Mouse (Mus musculus) lung, postnatal 4 days (tissue): ENCODE results near the gene D11Wsu47e.
"Not testable (repeated sequence)": the region's sequence is repeated elsewhere in the genome, so short reads cannot be mapped to it uniquely, and the experiment has no call there.

Source experiments
- DNase-seq, 2 experiments: peaks; one replicate each; pipeline ENCODE4 v3.0.0; 2021

Gene D11Wsu47e

GRCm38 (mm10) chr11:113683957-113684706, at the start of gene D11Wsu47e, which contains the start of gene Fam104a:
TSS of gene D11Wsu47e (plus strand) at chr11:113684412.
TSS of gene Fam104a (minus strand) at chr11:113684155.
- DNase-seq = peak; percentile 95 to 98

DNA sequence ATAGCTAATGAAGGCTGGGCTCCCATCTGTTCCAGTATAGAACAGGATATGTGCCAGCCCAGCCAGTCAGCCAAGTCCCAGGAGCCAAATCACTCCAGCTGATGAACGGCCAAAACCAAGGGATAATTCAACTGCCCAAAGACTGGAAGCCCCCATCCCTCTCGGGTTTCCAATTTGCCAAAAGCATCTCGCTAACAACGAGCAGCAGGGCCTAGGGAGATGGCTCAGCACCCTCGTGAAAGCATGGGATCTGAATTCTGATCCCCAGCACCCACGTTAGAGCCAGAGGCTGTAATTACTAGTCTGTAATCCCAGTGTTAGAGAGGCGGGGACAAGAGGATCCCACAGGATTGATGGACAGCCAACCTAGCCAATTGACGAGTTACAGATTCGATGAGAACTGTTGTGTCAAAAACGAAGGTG, 49.5 kb upstream of the D11Wsu47e start:
- DNase-seq = no peak

GRCm38 (mm10) chr11:113638680-113639079, 45.5 kb upstream of the D11Wsu47e start:
- DNase-seq = no peak

DNA sequence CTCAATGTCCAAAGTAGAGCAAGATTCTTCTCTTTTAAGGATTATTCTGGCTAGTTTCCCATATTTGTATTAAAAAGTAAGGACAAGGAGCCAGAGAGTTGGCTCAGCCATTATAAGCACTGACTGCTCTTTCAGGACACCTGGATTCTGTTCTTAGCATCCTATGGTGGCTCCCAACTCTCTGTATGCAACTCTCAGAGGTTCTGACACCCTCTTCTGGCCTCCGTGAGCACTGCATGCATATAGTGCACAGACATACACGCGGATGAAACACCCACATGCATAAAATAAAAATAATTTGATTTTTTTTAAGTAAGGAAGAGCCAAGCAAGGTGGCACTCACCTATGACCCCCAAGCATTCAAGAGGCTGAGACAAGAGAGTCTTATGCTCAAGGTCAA, 39.0 kb upstream of the D11Wsu47e start:
- no peak for DNase-seq

- DNase-seq = peak; percentile 79 to 88
Observed at GRCm38 (mm10) chr11:113648152-113648551, 36.1 kb upstream of the D11Wsu47e start.

DNA sequence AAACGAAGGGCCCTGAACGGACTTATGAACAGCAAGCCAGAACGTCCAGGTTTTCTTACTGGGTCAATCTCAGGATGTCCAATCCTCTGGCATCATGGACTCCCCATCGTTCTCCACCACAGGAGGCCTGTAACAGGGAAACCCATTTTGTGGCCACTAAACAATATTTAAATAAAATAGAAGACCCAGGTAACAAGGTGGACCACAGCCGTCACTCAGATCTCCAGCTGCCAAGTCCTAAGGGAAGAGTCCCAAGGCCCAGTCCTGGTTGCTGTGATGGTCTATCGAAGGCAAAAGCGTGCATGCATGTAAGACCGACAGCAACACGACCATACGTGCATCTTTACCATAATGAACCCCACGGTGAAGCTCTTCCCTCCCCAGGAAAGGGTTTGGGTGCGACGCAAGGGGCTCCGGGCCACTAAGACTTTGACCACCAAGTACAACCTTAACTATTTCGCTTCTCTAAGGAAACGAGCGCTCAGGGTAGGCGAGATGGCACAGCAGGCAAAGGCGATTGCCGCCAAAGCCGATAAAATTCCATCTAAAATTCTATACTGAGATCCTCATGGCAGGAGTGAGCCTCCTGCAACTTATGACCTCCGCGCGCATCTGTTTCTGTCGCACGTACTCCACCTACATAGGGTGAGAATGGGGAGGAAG, 35.4 kb upstream of the D11Wsu47e start, which contains the start of gene Cog1:
Gene Cog1 (plus strand): TSS at position 480 of the 663 bp plus-strand sequence.
- no peak for DNase-seq

DNA sequence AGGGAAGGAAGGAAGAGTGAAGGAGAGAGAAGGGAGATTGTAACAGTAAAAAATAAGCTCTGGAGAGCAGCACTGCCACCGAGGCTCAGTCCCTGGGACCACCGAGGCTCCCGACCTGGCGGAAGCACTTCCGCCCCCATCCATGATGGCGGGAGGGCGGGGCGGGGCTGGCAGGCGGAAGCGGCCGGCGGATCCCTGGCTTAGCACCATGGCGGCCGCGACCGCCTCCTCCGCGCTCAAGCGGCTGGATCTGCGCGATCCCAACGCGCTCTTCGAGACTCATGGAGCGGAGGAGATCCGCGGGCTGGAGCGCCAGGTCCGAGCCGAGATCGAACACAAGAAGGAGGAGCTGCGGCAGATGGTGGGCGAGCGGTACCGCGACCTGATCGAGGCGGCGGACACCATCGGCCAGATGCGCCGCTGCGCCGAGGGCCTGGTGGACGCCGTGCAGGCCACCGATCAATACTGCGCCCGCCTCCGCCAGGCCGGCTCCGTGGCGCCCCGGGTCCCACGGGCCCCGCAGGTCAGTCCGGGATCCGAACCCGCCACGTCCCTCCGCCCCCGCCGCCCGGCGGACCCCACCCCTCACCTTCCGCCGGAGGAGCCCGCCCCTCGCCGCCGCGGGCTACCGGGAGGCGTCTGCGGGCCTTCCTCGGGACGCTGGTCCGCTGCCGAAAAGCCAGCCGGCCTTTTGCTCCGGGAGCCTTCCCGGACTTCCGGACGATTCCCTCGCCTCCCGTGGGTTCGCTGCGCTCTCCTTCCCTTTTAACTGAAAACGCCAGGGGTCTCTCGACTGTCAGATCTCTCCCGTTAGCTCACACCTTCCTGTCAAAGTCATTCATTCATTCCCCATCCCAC, 34.6 kb upstream of the D11Wsu47e start, which contains the start of gene Slc39a11:
Gene Slc39a11 (minus strand): TSS at position 727 of the 858 bp plus-strand sequence.
- peak; percentile 79 to 81 for DNase-seq

GRCm38 (mm10) chr11:113651206-113651906, 32.9 kb upstream of the D11Wsu47e start:
- no peak for DNase-seq

GRCm38 (mm10) chr11:113651907-113652273, 32.3 kb upstream of the D11Wsu47e start:
- peak; percentile 64 to 66 for DNase-seq

- DNase-seq = no peak
Observed at GRCm38 (mm10) chr11:113652516-113652915, 31.7 kb upstream of the D11Wsu47e start.

GRCm38 (mm10) chr11:113654105-113654504, 30.1 kb upstream of the D11Wsu47e start:
- no peak for DNase-seq

- no peak for DNase-seq
Observed at GRCm38 (mm10) chr11:113654561-113655270, 29.5 kb upstream of the D11Wsu47e start.

GRCm38 (mm10) chr11:113656511-113656932, 27.7 kb upstream of the D11Wsu47e start:
- DNase-seq = no peak

- DNase-seq = no peak
Observed at GRCm38 (mm10) chr11:113657221-113657620, 27.0 kb upstream of the D11Wsu47e start.

DNA sequence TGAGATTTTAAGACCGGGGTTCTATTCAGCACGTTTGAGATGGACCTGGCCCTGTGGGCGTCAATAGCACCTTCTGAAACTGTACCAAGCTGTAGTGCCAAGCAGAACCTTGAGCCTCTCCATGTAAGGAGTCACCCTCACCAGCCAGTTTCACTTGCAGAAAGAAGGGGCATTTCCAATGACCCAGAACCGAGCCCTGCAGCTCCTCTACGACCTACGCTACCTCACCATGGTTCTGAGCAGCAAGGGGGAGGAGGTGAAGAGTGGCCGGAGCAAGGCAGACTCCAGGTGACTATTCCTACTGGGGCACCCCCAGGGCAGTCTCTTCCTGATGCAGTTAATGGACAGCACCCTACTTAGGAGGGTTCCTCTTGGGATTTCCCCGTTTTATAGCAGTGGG, 25.9 kb upstream of the D11Wsu47e start:
- DNase-seq = no peak

- DNase-seq = no peak
Observed at GRCm38 (mm10) chr11:113658763-113659162, 25.4 kb upstream of the D11Wsu47e start.

DNA sequence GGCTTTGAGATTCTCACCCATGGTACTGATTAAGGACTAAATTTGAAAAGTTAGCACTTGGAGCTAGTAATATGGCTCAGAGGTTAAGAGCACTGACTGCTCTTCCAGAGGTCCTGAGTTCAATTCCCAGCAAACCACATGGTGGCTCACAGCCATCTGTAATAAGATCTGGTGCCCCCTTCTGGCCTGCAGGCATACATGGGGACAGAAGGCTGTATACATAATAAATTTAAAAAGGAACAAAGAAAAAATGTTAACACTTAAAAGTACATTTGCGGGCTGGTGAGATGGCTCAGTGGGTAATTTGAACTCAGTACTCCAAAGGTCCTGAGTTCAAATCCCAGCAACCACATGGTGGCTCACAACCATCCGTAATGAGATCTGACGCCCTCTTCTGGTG, 24.0 kb upstream of the D11Wsu47e start:
- not testable (repeated sequence) for DNase-seq

DNA sequence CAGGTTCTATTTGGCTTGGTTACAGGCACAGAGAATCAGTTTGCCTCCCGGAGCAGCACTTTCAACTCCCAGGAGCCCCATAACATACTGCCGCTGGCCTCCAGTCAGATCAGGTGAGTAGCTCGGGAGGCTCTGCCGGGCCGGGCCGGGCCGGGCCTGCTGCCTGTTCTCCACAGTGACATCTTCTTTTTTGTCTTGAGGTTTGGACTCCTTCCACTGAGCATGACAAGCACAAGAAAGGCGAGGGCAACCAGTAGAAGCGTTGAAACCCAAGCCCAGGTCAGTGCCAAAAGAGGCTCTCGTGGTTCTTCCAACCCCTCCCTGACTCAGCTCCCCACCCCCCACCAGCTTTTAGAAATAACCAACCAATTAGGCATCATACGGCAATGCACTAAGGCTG, 23.3 kb upstream of the D11Wsu47e start:
- DNase-seq = no peak

GRCm38 (mm10) chr11:113661835-113662351, 22.3 kb upstream of the D11Wsu47e start:
- no peak for DNase-seq

- DNase-seq = no peak
Observed at GRCm38 (mm10) chr11:113664279-113664678, 19.9 kb upstream of the D11Wsu47e start.

DNA sequence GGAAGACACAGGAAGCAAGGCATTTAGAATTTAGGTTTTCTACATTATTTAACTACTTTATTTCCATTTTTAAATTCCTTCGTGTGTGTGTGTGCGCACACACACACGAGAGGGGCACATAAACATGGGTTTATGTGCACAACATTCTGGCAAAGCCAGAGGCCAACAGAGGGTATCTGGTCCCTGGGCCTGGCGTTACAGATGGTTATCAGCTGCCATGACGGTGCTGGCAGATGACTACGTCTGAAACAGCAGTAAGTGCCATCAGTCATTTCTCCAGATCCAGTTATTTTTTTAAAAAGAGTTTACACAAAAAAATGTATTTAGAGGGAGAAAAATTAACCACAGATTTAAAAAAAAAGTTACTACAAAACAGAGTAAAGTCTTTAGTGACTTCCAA, 18.0 kb upstream of the D11Wsu47e start:
- DNase-seq = no peak
